Mouse (Mus musculus): Measurements from ENCODE around the gene Add3. TPM values are rescaled to one million over a fixed set of nuclear protein-coding genes. Genes with fewer than 3 reads are reported as not detected.
"Not testable (repeated sequence)": the region's sequence is repeated elsewhere in the genome, so short reads cannot be mapped to it uniquely, and the experiment has no call there.

The Add3 gene
- polyA plus RNA-seq, 2 experiments from 2014 or later: 128 to 172 TPM

- peak; percentile 36 for ATAC-seq
Measured at GRCm38 (mm10) chr19:53194751-53195520, 54.7 kb downstream of the Add3 start.

- no peak for ATAC-seq
Measured at GRCm38 (mm10) chr19:53196961-53197360, 56.7 kb downstream of the Add3 start.

- ATAC-seq: no peak
Measured at GRCm38 (mm10) chr19:53197766-53198165, 57.5 kb downstream of the Add3 start.

- ATAC-seq: peak; percentile 68
Measured at GRCm38 (mm10) chr19:53198706-53199572, 58.7 kb downstream of the Add3 start.

- ATAC-seq: no peak
Measured at GRCm38 (mm10) chr19:53199711-53200110, 59.5 kb downstream of the Add3 start.

- no peak for ATAC-seq
Measured at GRCm38 (mm10) chr19:53202116-53202515, 61.9 kb downstream of the Add3 start.

- ATAC-seq: no peak
Measured at GRCm38 (mm10) chr19:53206986-53207385, 66.7 kb downstream of the Add3 start.

- no peak for ATAC-seq
Measured at GRCm38 (mm10) chr19:53208830-53209229, 68.6 kb downstream of the Add3 start.

GRCm38 (mm10) chr19:53210251-53210650, 70.0 kb downstream of the Add3 start:
- no peak for ATAC-seq

GRCm38 (mm10) chr19:53215352-53215751, 75.1 kb downstream of the Add3 start:
- no peak for ATAC-seq

GRCm38 (mm10) chr19:53216761-53217538, 76.7 kb downstream of the Add3 start:
- peak; percentile 76 for ATAC-seq

GRCm38 (mm10) chr19:53217837-53218236, 77.6 kb downstream of the Add3 start:
- ATAC-seq: no peak

GRCm38 (mm10) chr19:53219305-53219704, 79.1 kb downstream of the Add3 start:
- no peak for ATAC-seq

- ATAC-seq: no peak
Measured at GRCm38 (mm10) chr19:53221186-53221585, 80.9 kb downstream of the Add3 start.

GRCm38 (mm10) chr19:53225249-53226070, 85.2 kb downstream of the Add3 start:
- ATAC-seq: not testable (repeated sequence)

- no peak for ATAC-seq
Measured at GRCm38 (mm10) chr19:53226651-53227050, 86.4 kb downstream of the Add3 start.

- no peak for ATAC-seq
Measured at GRCm38 (mm10) chr19:53228064-53228794, 88.0 kb downstream of the Add3 start.

- ATAC-seq: no peak
Measured at GRCm38 (mm10) chr19:53230942-53231815, 90.9 kb downstream of the Add3 start.

- no peak for ATAC-seq
Measured at GRCm38 (mm10) chr19:53233586-53233985, 93.3 kb downstream of the Add3 start.

GRCm38 (mm10) chr19:53241806-53242205, 101.6 kb downstream of the Add3 start:
- ATAC-seq: no peak

Data from CD4-positive, CD25-positive, alpha-beta regulatory T cell, adult 4 months (primary cell).